Mouse (Mus musculus) stomach, postnatal 0 days (tissue): Measurements from ENCODE around the gene Gse1.

Source experiments
- CTCF ChIP-seq: IDR thresholded peaks from 2 replicates; pipeline ENCODE4 v1.5.1; 2016; ENCODE audit warnings: antibody characterized with exemption, low read depth, mild to moderate bottlenecking, moderate library complexity
- EP300 ChIP-seq: optimal IDR thresholded peaks from 2 replicates; pipeline ENCODE3; 2016; ENCODE audit warnings: antibody characterized with exemption

- TF ChIP-seq CTCF (no peak), EP300 (no peak)
These were observed 349.6 kb downstream of the Gse1 start for GRCm38 (mm10) chr8:120577821-120578220.
